Mouse (Mus musculus): Measurements from ENCODE around the gene Olfr243. TPM values are rescaled to one million over a fixed set of nuclear protein-coding genes. Genes with fewer than 3 reads are reported as not detected.
"Not testable (repeated sequence)": the region's sequence is repeated elsewhere in the genome, so short reads cannot be mapped to it uniquely, and the experiment has no call there.

Gene Olfr243
- not detected for total RNA-seq (2021)
- long read RNA-seq, experiment 1, result 0 reads
- long read RNA-seq, experiment 2, result 0 reads

DNA sequence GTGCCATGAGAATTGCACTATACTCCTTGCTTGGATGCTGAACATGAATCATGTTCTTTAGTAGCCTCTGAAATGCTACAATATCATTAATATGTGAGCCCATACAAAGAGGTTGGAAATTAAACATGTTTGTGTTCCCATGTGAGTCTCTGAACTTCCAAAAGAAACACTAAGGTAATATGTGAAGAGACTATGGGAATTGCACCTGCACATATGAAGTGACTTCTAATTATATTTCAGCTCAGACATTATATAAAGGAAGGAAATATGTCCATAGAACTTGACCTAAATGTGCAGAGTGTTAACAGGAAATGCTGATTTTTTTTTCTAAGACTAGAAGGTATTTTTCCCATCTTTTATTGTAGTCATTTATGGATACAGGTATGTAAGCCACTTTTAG, at the start of gene Olfr243:
TSS of gene Olfr243 (plus strand) at position 301 of the 400 bp plus-strand sequence.
- no peak for DNase-seq (ENCODE audit: low spot score)

DNA sequence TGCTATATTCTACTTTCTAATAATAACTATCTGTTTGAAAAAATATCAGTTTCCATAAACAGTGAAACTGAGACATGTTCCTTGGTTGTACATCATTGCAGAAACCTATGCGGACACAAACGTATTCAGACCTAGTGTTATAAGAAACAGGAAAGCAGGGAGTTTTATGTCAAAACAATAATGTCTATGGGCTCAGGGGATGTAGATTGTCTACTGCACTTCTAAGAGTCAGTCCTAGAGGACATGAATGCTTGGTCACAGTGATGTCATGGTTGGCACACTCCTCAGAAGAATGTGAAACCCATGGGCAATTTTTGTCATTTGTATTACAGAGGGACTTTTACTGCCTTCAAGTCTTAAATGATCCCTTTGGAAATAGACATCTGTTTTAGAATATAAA, 43.4 kb upstream of the Olfr243 start, which contains the start of gene Olfr624:
TSS of gene Olfr624 (minus strand) at position 101 of the 400 bp plus-strand sequence.
- no peak for DNase-seq (ENCODE audit: low spot score)

DNA sequence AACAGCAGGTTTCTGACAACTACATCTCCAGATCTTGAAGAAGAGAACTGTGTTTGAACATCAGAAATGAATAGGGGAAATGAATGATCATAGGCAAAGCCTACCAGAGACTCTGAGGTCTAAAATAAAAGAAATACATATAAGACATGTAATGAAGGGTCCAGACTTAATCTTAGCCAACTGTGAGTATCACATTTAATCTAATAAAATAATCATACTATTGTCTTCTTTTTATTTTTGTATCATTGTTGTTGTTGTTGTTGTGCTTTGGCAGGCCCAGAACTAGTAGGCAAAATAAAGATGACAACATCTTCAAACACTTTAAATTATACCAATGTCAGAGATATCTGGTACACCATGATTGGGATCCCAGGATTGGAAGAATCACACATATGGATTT, 32.1 kb upstream of the Olfr243 start, which contains the start of gene Olfr625-ps1:
TSS of gene Olfr625-ps1 (plus strand) at position 301 of the 400 bp plus-strand sequence.
- DNase-seq (ENCODE audit: low spot score), result no peak

DNA sequence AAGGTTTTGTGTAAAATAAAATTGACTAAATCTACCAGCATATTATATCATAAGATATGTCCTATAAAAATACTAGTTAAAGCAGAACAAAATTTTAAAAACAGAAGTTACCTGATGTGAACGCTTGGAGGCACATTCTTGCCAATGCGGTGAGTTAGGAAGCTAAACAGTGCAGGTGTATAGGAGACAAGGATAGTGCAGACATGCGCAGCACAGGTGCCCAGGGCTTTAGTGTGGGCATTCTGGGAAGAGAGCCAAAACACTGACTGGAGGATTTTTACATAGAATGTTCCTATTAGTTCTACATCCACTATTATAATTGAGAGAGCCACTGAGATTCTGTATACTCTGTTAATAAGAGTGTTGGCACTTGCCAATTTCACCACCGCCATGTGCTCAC, 15.0 kb upstream of the Olfr243 start:
- DNase-seq (ENCODE audit: low spot score), result no peak

DNA sequence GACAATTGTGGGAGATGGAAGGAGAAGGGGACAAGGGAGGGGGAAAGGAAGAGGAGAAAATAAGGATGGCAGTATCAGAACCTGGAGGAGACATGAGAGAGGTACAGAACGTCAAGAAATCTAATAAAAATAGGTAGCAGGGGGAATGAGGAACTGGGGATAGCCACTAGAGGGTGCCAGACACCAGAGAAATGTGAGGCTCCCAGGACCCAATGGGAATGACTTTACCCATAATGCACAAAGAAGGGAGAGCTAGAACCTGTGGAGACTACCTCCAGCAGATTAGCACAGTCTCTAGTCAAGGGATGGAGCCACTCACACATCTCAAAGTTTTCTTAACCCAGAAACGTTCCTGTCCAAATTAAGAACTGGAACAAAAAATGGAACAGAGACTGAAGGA, 2.4 kb upstream of the Olfr243 start:
- no peak for DNase-seq (ENCODE audit: low spot score)

DNA sequence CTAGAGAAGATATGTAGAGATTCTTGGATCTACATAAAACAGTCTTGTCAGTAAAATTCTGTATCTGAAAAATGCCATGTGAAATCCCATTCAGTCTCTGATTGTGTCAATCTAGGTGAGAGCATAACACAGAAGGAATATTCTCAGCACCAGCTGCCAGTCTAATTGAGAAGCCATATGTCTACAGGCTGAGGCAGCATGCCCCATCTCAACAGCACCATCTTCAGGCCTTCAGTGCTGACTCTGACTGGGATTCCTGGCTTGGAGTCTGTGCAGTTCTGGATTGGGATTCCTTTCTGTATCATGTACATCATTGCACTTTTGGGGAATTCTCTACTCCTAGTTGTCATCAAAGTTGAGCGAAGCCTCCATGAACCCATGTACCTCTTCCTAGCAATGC, 1.9 kb downstream of the Olfr243 start:
- DNase-seq (ENCODE audit: low spot score), result not testable (repeated sequence)

DNA sequence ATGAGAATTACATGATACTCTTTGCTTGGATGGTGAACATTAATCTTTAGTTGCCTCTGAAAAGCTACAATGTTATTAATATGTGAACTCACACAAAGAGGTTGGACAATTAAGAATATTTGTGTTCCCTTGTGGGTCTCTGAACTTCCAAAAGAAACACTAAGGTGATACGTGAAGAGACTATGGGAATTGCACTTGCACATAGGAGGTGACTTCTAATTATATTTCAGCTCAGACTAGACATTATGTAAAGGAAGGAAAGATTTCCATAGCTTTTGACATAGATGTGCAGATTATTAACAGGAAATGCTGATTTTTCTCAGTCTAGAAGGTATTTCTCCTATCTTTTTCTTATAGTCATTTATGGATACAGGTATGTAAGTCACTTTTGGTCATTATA, 15.6 kb downstream of the Olfr243 start, which contains the start of gene Olfr628:
TSS of gene Olfr628 (plus strand) at position 301 of the 400 bp plus-strand sequence.
- no peak for DNase-seq (ENCODE audit: low spot score)

DNA sequence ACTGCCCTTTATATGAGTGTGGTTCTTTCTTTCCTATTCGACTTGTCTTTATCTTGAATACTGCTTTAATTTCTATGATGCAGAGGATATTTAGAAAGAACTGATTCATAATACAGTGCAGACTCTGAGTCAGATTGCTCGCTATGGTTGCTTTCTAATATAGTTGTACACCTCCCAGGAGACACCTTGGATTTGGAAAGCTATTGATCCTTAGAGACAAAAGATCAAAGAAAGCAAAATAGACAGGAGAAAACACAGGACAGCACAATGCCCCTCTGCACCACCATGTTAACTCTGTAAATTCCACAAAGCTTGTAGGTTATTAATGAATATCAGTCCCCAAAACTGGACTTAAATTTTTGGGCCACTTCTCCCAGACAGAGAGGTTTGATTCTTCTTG, 30.4 kb downstream of the Olfr243 start, which contains the start of gene Olfr629:
TSS of gene Olfr629 (minus strand) at position 101 of the 400 bp plus-strand sequence.
- DNase-seq (ENCODE audit: low spot score), result no peak

DNA sequence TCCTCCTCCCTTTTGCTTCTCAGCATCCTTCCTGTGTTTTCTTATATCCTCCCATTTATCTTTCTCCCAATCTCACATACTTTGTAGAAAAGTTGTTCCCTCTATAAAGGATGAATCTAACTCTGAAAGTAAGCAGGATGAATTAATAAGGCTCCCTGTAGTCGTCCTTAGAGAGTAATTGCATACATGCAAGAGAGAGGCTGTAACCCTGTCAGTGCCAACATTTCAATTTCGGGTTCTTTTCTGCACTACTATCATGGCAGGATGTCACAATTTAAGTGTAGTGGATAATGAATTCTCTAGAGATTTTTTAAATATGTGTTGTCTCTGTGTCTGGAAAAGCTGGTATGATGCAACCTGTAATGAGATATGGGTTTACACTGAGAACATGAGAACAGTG, 42.8 kb downstream of the Olfr243 start, which contains the start of gene Olfr630:
TSS of gene Olfr630 (minus strand) at position 101 of the 400 bp plus-strand sequence.
- DNase-seq (ENCODE audit: low spot score), result no peak

DNA sequence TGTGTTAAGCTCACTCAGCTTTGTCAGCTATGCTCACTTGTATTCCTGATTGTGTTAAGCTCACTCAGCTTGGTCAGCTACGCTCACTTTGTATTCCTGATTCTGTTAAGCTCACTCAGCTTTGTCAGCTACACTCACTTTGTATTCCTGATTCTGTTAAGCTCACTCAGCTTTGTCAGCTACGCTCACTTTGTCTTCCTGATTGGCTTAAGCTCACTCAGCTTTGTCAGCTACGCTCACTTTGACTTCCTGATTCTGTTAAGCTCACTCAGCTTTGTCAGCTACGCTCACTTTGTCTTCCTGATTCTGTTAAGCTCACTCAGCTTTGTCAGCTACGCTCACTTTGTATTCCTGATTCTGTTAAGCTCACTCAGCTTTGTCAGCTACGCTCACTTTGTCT, 47.7 kb downstream of the Olfr243 start:
- not testable (repeated sequence) for DNase-seq (ENCODE audit: low spot score)

DNA sequence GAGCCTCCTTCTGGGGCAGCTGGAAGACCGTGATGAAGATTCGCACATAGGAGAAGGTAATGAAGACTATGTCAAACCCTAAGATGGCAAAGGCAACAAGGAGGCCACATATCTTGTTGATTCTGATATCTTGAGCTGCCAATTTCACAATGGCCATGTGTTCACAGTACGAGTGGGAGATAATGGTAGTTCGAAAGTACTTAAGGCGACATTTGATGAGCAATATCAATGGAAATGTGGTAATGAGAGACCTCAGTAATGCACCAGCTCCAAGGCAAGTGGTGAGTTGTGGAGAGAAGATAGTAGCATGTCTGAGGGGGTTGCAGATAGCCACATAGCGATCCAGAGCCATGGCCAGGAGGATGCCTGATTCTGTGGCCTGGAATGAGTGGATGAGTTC, 53.2 kb downstream of the Olfr243 start:
- not testable (repeated sequence) for DNase-seq (ENCODE audit: low spot score)

Other genes with a start within 250 kb of the Olfr243 start
- gene Olfr608, start 244.8 kb upstream of the Olfr243 start, total RNA-seq (2021), result not detected
- not detected for gene Olfr609, start 216.6 kb upstream of the Olfr243 start, total RNA-seq (2021)
- gene Olfr610, start 202.5 kb upstream of the Olfr243 start, total RNA-seq (2021), result not detected
- gene Olfr611, start 193.8 kb upstream of the Olfr243 start, total RNA-seq (2021), result not detected
- gene Olfr612, start 172.0 kb upstream of the Olfr243 start, total RNA-seq (2021), result not detected
- gene Olfr613, start 166.6 kb upstream of the Olfr243 start, total RNA-seq (2021), result not detected
- gene Olfr615, start 158.6 kb upstream of the Olfr243 start, total RNA-seq (2021), result not detected
- gene Olfr616, start 145.5 kb upstream of the Olfr243 start, total RNA-seq (2021), result not detected
- gene Olfr617, start 141.6 kb upstream of the Olfr243 start, total RNA-seq (2021), result not detected
- gene Olfr618, start 124.6 kb upstream of the Olfr243 start, total RNA-seq (2021), result not detected
- gene Olfr619, start 114.1 kb upstream of the Olfr243 start, total RNA-seq (2021), result not detected
- not detected for gene Olfr620, start 102.1 kb upstream of the Olfr243 start, total RNA-seq (2021)
- not detected for gene Olfr622, start 72.0 kb upstream of the Olfr243 start, total RNA-seq (2021)
- not detected for gene Olfr623, start 51.0 kb upstream of the Olfr243 start, total RNA-seq (2021)
- not detected for gene Olfr624, start 43.5 kb upstream of the Olfr243 start, total RNA-seq (2021)
- not detected for gene Olfr625-ps1, start 32.0 kb upstream of the Olfr243 start, total RNA-seq (2021)
- gene Olfr628, start 15.7 kb downstream of the Olfr243 start, total RNA-seq (2021), result not detected
- gene Olfr629, start 30.3 kb downstream of the Olfr243 start, total RNA-seq (2021), result not detected
- gene Olfr630, start 42.7 kb downstream of the Olfr243 start, total RNA-seq (2021), result not detected
- not detected for gene Olfr69, start 56.9 kb downstream of the Olfr243 start, total RNA-seq (2021)
- not detected for gene Olfr68, start 65.0 kb downstream of the Olfr243 start, total RNA-seq (2021)
- not detected for gene Olfr67, start 77.2 kb downstream of the Olfr243 start, total RNA-seq (2021)
- 10 to 100 TPM; 28.0 to 32.7 TPM for gene Hbb-bt, start 99.3 kb downstream of the Olfr243 start, total RNA-seq (2021)
- gene Hbb-bs, start 113.4 kb downstream of the Olfr243 start, total RNA-seq (2021), result 100 to 1,000 TPM; 317 to 407 TPM
- gene Hbb-bh2, start 125.8 kb downstream of the Olfr243 start, total RNA-seq (2021), result not detected
- not detected for gene Hbb-bh1, start 128.5 kb downstream of the Olfr243 start, total RNA-seq (2021)
- not detected for gene Hbb-y, start 138.5 kb downstream of the Olfr243 start, total RNA-seq (2021)
- not detected for gene Olfr66, start 171.6 kb downstream of the Olfr243 start, total RNA-seq (2021)
- gene Olfr64, start 179.8 kb downstream of the Olfr243 start, total RNA-seq (2021), result not detected
- gene Olfr65, start 188.8 kb downstream of the Olfr243 start, total RNA-seq (2021), result not detected
- gene Olfr631, start 214.2 kb downstream of the Olfr243 start, total RNA-seq (2021), result not detected
- gene Olfr632, start 219.7 kb downstream of the Olfr243 start, total RNA-seq (2021), result not detected
- gene Olfr633, start 229.8 kb downstream of the Olfr243 start, total RNA-seq (2021), result not detected

Data from gastrocnemius, adult 18-20 months (tissue).